Mouse (Mus musculus): ENCODE measurements at regions not wholly inside any gene's neighbourhood (a gene's known extent, or its start where the extent isn't known, plus 50 kb on each side); places are given as distances from the start of the nearest gene placed in this dataset.

DNA sequence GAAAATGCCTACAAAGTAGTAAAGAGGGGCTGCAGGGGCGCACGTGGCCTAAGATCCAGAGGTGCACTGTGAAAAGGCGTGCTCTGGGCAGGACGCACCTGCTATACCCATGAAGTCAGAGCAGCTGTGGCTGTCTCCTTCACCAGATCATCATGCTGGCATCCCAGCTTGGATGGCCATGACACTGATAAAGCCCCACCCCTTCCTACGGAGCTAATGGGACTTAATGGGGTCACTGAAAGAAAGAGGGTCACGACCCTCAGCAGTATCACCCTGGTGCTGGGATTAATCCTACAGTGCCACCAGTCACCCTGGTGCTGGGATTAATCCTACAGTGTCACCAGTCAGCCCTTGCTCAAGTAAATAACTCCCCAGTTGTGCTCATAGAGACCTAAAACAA lies 122.1 kb downstream of the Tmem17 start:
- H3K27me3 ChIP-seq (ENCODE audit: control insufficient read depth, insufficient read depth, low read depth, low read length): no peaks in the 10 kb centered on the region
- H3K9ac ChIP-seq (ENCODE audit: low read length): no peak overlapping the region
- WGBS: 71% methylated on average over 6 of the region's 6 CpGs
- H3K27ac ChIP-seq (ENCODE audit: low read length): no peak overlapping the region
- ATAC-seq (ENCODE audit: low read depth): no peak
- no peak overlapping the region for H3K4me2 ChIP-seq (ENCODE audit: low read depth, low read length)
- H3K4me1 ChIP-seq (replicated peaks; ENCODE audit: control insufficient read depth, insufficient read depth, low read length): peaks cover 50% of the 10 kb centered on the region
- no peak overlapping the region for H3K4me3 ChIP-seq (ENCODE audit: low read length)
- H3K36me3 ChIP-seq (ENCODE audit: control insufficient read depth, insufficient read depth, low read length): no peaks in the 10 kb centered on the region
- H3K9me3 ChIP-seq (ENCODE audit: control insufficient read depth, low read length): no peaks in the 10 kb centered on the region

DNA sequence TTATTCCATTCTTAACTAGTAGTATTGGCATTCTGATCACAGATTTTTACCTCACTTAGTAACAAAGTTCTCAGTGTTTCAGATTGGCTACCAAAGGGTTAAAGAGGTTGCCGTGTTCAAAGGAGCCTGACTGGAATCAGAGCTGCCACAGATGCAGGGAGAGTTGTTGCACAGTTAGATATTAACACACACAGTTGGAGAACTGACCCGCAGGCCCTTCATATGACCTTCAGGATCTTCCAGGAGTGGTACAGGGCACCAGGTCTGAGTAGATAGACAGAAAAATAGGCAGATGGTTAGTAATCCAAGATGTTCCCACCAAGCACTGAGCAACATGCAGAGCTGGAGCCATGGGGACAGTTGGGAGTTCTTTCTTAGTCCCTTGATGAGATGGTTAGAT lies 123.1 kb downstream of the Tmem17 start:
- Histone ChIP-seq H3K27me3 (ENCODE audit: control insufficient read depth, insufficient read depth, low read depth, low read length) (no peaks in the 10 kb centered on the region), H3K4me1 (replicated peaks; ENCODE audit: control insufficient read depth, insufficient read depth, low read length) (peaks cover 40% of the 10 kb centered on the region), H3K27ac (ENCODE audit: low read length) (no peak overlapping the region), H3K4me3 (ENCODE audit: low read length) (no peak overlapping the region), H3K4me2 (ENCODE audit: low read depth, low read length) (no peak overlapping the region), H3K9me3 (ENCODE audit: control insufficient read depth, low read length) (no peaks in the 10 kb centered on the region), H3K36me3 (ENCODE audit: control insufficient read depth, insufficient read depth, low read length) (no peaks in the 10 kb centered on the region), H3K9ac (ENCODE audit: low read length) (no peak overlapping the region)
- 38% methylated on average over 2 of the region's 2 CpGs for WGBS
- no peak for ATAC-seq (ENCODE audit: low read depth)

DNA sequence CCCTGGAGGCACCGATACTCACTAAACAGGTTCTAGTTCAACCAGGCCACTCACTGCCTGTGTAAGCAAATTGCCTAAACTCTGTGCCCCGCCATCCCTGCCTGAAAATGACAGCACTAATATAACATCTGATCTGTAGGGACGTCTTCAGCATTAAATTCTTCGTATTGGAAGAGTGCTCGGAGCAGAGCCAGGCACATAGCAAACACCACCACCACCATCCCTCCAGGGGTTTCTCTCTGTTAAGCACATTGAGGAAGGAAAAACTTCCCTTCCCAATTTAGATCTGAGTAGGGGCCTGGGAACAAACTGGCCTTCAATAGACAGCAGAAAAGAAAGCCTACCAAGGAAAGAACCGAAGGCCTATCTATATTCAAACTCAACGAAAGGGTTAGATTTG lies 124.4 kb downstream of the Tmem17 start:
- H3K9ac ChIP-seq (ENCODE audit: low read length): no peak overlapping the region
- peak overlapping the region; percentile 84 for H3K27ac ChIP-seq (ENCODE audit: low read length)
- H3K36me3 ChIP-seq (ENCODE audit: control insufficient read depth, insufficient read depth, low read length): no peaks in the 10 kb centered on the region
- H3K27me3 ChIP-seq (ENCODE audit: control insufficient read depth, insufficient read depth, low read depth, low read length): no peaks in the 10 kb centered on the region
- no peak for ATAC-seq (ENCODE audit: low read depth)
- H3K4me1 ChIP-seq (replicated peaks; ENCODE audit: control insufficient read depth, insufficient read depth, low read length): peaks cover 32% of the 10 kb centered on the region
- H3K4me3 ChIP-seq (ENCODE audit: low read length): no peak overlapping the region
- no peak overlapping the region for H3K4me2 ChIP-seq (ENCODE audit: low read depth, low read length)
- H3K9me3 ChIP-seq (ENCODE audit: control insufficient read depth, low read length): no peaks in the 10 kb centered on the region
- 53% methylated on average over 7 of the region's 7 CpGs for WGBS

DNA sequence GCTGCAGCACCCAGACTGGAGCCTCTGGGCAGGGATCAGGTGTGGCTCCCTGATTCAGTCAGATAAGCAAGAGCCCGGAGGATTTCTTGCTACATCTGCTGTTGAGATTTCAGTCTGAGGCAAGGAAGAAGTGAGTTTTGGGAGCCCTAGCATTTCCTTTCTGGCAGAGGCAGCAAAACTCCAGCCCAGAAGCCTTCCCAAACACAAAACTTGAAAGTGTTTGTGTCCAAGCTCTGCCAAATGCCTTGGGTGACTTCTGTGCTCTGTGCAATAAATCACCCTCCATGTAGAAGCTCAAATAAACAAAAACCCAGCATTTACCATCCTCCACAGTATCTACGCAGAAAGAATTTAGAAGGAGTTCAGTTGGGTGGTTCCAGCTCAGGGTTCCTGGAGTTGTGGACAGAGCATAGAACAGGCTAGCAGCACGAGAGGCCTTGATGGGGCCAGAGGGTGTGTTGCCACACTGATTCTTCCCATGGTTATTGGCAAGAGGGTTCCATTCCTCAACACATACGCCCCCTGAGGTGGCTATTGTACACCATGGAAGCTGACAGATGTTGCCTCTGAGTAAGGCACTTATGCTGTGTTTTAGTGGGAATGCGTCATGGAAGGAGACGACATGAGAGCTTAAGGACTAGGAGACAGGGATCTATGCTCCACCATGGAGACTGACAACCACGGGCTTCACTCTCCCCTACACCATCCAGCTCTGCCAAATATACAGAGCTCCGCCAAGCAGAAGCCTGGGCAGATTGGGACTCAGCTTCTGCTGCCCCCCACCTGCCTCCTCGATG lies 125.1 kb downstream of the Tmem17 start:
- H3K4me1 ChIP-seq (replicated peaks; ENCODE audit: control insufficient read depth, insufficient read depth, low read length): peaks cover 28% of the 10 kb centered on the region

DNA sequence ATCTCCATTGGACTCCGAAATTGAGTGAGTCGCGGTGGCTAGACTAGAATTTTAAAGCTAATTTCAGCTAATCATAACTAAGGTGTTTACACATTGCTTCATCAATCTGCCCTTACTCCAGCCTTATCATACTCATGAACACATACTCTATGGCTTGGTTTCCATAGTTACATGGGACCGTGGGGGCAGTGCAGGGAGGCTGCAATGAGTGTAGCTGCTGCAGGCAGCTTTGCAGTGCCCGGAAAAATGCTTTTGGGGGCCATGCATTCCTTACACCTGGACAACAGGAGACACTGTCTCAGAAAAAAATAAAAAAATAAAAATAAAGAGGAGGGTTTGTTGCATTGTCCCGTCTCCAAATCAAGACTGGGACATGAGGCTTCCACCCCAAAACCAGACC lies 126.3 kb downstream of the Tmem17 start:
- no peaks in the 10 kb centered on the region for H3K36me3 ChIP-seq (ENCODE audit: control insufficient read depth, insufficient read depth, low read length)
- H3K4me1 ChIP-seq (replicated peaks; ENCODE audit: control insufficient read depth, insufficient read depth, low read length): peaks cover 17% of the 10 kb centered on the region
- WGBS: 45% methylated on average over 6 of the region's 6 CpGs
- H3K9ac ChIP-seq (ENCODE audit: low read length): no peak overlapping the region
- H3K27me3 ChIP-seq (ENCODE audit: control insufficient read depth, insufficient read depth, low read depth, low read length): no peaks in the 10 kb centered on the region
- H3K9me3 ChIP-seq (ENCODE audit: control insufficient read depth, low read length): no peaks in the 10 kb centered on the region
- H3K4me3 ChIP-seq (ENCODE audit: low read length): no peak overlapping the region
- H3K27ac ChIP-seq (ENCODE audit: low read length): no peak overlapping the region
- no peak for ATAC-seq (ENCODE audit: low read depth)
- no peak overlapping the region for H3K4me2 ChIP-seq (ENCODE audit: low read depth, low read length)

More for the DNA sequence above, 125.1 kb downstream of the Tmem17 start:
- peak; percentile 90 for ATAC-seq (ENCODE audit: low read depth)
- H3K9ac ChIP-seq (ENCODE audit: low read length): no peak overlapping the region
- no peaks in the 10 kb centered on the region for H3K27me3 ChIP-seq (ENCODE audit: control insufficient read depth, insufficient read depth, low read depth, low read length)
- no peaks in the 10 kb centered on the region for H3K9me3 ChIP-seq (ENCODE audit: control insufficient read depth, low read length)
- H3K4me2 ChIP-seq (ENCODE audit: low read depth, low read length): no peak overlapping the region
- peak overlapping the region; percentile 84 for H3K27ac ChIP-seq (ENCODE audit: low read length)
- no peak overlapping the region for H3K4me3 ChIP-seq (ENCODE audit: low read length)
- no peaks in the 10 kb centered on the region for H3K36me3 ChIP-seq (ENCODE audit: control insufficient read depth, insufficient read depth, low read length)
- WGBS: 50% methylated on average over 9 of the region's 9 CpGs

DNA sequence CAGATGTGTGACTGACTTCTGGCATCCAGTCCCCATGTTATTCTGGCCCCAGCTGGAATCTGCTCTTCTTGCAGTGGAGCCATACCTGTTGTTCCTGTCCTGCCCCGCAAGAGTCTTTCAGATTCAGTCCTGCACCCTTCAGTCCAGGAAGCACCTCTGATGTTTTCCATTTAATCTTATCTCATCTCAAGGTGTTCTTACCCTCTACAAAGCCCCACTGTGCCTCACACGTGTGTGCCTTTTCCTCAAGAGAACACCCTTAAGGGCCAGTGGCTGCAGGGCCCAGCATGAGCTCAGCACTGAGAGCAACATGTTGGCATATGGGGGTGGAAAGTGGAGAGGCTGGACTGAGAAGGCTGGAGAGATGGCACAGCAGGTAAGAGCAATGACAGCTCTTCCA lies 126.8 kb downstream of the Tmem17 start:
- no peak for ATAC-seq (ENCODE audit: low read depth)
- H3K27me3 ChIP-seq (ENCODE audit: control insufficient read depth, insufficient read depth, low read depth, low read length): no peaks in the 10 kb centered on the region
- H3K9me3 ChIP-seq (ENCODE audit: control insufficient read depth, low read length): no peaks in the 10 kb centered on the region
- no peak overlapping the region for H3K9ac ChIP-seq (ENCODE audit: low read length)
- H3K4me3 ChIP-seq (ENCODE audit: low read length): no peak overlapping the region
- no peak overlapping the region for H3K27ac ChIP-seq (ENCODE audit: low read length)
- H3K36me3 ChIP-seq (ENCODE audit: control insufficient read depth, insufficient read depth, low read length): no peaks in the 10 kb centered on the region
- no peak overlapping the region for H3K4me2 ChIP-seq (ENCODE audit: low read depth, low read length)
- WGBS: 35% methylated on average over 2 of the region's 2 CpGs
- peaks cover 17% of the 10 kb centered on the region for H3K4me1 ChIP-seq (replicated peaks; ENCODE audit: control insufficient read depth, insufficient read depth, low read length)

DNA sequence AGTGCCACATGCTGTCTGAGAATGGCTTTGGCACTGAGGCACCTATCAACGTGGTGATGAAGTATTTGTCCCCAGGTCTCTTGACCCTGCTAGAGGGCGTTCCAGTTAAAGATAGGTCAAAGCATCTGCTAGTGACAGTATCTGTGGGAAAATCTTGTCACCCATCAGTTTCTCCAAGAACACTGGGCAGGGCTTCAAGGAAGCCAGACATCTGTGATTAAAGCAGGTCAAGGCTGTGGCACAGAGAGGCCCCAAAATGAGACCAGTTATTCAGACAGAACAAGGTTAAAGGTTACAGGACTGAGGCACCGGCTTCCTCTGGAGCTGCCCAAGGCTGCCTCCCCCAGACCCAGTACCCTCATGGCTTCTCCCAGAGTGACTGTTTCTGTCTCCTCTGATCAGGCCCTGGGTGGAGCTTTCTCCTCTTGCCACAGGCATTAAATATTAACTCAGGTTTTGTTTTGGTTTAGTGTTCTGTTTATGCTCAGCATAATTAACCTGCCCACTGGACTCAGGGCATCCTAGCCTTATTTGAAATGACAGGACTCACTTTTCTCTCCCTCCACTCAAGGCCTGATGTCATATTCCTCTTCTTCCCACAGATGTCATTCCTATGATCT lies 128.6 kb downstream of the Tmem17 start:
- Histone ChIP-seq H3K4me3 (ENCODE audit: low read length) (no peak overlapping the region), H3K27ac (ENCODE audit: low read length) (no peak overlapping the region), H3K9me3 (ENCODE audit: control insufficient read depth, low read length) (no peaks in the 10 kb centered on the region), H3K9ac (ENCODE audit: low read length) (no peak overlapping the region), H3K27me3 (ENCODE audit: control insufficient read depth, insufficient read depth, low read depth, low read length) (no peaks in the 10 kb centered on the region), H3K4me2 (ENCODE audit: low read depth, low read length) (no peak overlapping the region), H3K4me1 (replicated peaks; ENCODE audit: control insufficient read depth, insufficient read depth, low read length) (peaks cover 17% of the 10 kb centered on the region), H3K36me3 (ENCODE audit: control insufficient read depth, insufficient read depth, low read length) (no peaks in the 10 kb centered on the region)
- 14% methylated on average over 3 of the region's 3 CpGs for WGBS
- no peak for ATAC-seq (ENCODE audit: low read depth)

DNA sequence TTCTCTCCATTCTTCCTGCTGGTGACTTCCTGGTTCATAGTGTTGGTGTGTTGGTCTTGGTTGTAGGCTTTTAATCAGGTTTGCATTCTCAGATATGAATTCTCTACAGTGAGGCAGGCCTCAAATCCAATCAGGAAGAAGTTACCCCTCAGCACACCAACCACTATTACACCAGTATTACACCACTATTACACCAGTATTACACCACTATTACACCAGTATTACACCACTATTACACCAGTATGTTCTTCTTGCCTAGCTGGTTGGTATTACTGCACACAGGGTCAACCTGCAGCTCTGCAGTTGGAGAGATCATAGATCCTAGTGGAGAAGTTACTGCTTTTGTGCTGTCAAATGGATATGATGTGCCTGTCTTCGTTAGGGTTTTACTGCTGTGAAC lies 129.6 kb downstream of the Tmem17 start:
- no peak overlapping the region for H3K27ac ChIP-seq (ENCODE audit: low read length)
- WGBS: 88% methylated on average over 1 of the region's 1 CpGs

DNA sequence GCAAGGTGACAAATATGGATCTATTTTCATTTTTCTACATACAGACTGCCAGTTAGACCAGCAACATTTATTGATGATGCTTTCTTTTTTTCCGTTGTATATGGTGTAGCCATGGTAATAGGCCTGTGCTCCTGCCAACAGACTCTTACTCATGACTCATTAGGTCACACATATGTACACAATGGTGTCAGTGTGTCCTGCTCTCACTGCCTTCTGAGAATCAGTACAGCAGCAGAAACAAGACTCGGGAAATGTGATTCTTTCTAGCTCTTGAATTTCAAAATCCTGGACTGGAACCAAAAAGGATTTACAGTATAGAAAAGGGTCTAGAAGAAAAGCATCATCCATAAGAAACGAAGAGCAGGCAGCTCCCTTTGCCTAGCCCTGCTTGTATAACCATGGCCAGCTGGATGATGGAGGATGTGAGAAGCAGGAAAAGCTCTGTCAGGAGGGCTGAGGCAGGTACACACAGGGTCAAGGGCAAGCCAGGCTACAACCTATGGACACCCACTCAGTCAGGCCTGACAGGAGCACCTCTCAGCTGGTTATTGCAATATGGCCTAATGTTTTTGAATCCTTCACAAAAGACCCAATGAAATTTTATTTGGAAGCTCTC lies 132.2 kb downstream of the Tmem17 start:
- H3K9me3 ChIP-seq (ENCODE audit: control insufficient read depth, low read length): no peaks in the 10 kb centered on the region
- WGBS: 19% methylated on average over 3 of the region's 3 CpGs
- H3K27me3 ChIP-seq (ENCODE audit: control insufficient read depth, insufficient read depth, low read depth, low read length): no peaks in the 10 kb centered on the region
- no peak overlapping the region for H3K4me3 ChIP-seq (ENCODE audit: low read length)
- H3K36me3 ChIP-seq (ENCODE audit: control insufficient read depth, insufficient read depth, low read length): no peaks in the 10 kb centered on the region
- H3K27ac ChIP-seq (ENCODE audit: low read length): peak overlapping the region; percentile 66
- H3K4me2 ChIP-seq (ENCODE audit: low read depth, low read length): no peak overlapping the region
- H3K4me1 ChIP-seq (replicated peaks; ENCODE audit: control insufficient read depth, insufficient read depth, low read length): no peaks in the 10 kb centered on the region; the same call in 1 of the 2 replicates
- H3K9ac ChIP-seq (ENCODE audit: low read length): no peak overlapping the region
- ATAC-seq (ENCODE audit: low read depth): peak; percentile 89

More for the DNA sequence above, 129.6 kb downstream of the Tmem17 start:
- Histone ChIP-seq H3K36me3 (ENCODE audit: control insufficient read depth, insufficient read depth, low read length) (no peaks in the 10 kb centered on the region), H3K4me3 (ENCODE audit: low read length) (no peak overlapping the region), H3K9me3 (ENCODE audit: control insufficient read depth, low read length) (no peaks in the 10 kb centered on the region), H3K27me3 (ENCODE audit: control insufficient read depth, insufficient read depth, low read depth, low read length) (no peaks in the 10 kb centered on the region), H3K9ac (ENCODE audit: low read length) (no peak overlapping the region), H3K4me1 (replicated peaks; ENCODE audit: control insufficient read depth, insufficient read depth, low read length) (peaks cover 15% of the 10 kb centered on the region), H3K4me2 (ENCODE audit: low read depth, low read length) (no peak overlapping the region)
- no peak for ATAC-seq (ENCODE audit: low read depth)
